Mouse (Mus musculus) Patski (cell line): ENCODE data around the gene Zfp663. TPM values are rescaled to one million over a fixed set of nuclear protein-coding genes. Genes with fewer than 3 reads are reported as not detected.

ENCODE experiments used
- ATAC-seq: fragments of 100-300 bp; one replicate; pipeline ENCODE4 v1.8.0; 2021
- CTCF ChIA-PET: fragments of 350-600 bp; sonication (Branson Sonifier 250); formaldehyde crosslinking; loops from one replicate; lab custom pipeline; 2022; ENCODE audit warnings: inconsistent platforms; lab: Charles Lee
- POLR2A ChIA-PET: fragments of 350-600 bp; sonication (Branson Sonifier 250); formaldehyde crosslinking; loops from one replicate; lab custom pipeline; 2022; ENCODE audit warnings: antibody characterized with exemption, inconsistent platforms; lab: Charles Lee
- DNase-seq: peaks from one replicate; pipeline ENCODE4 v3.0.0-alpha.2; 2011; ENCODE audit warnings: low read depth, low spot score
- H3K27me3 ChIP-seq: fragments of 371-371 bp; one replicate; pipeline ENCODE4 v1.5.1; 2021
- CTCF ChIP-seq: fragments of 100-300 bp; IDR thresholded peaks from one replicate; pipeline ENCODE4 v1.5.1; 2021
- in situ Hi-C: fragments of 300-500 bp; cut with MboI; formaldehyde crosslinking; loops from 3 replicates; pipeline ENCODE4 v1.11.1; 2018; ENCODE audit warnings: low pct_unique_long_range_greater_than_20kb, mixed read lengths
- polyA plus RNA-seq: library from polyadenylated mRNA; unstranded; gene quantifications from one replicate; pipeline ENCODE4 v1.2.3, GENCODE M21; 2021

The Zfp663 gene
- polyA plus RNA-seq = not detected

GRCm38 (mm10) chr2:165368496-165368895 lies at the start of gene Zfp663:
Gene Zfp663 (minus strand): TSS chr2:165368729.
- CTCF ChIA-PET = no interaction called here
- no peak for TF ChIP-seq CTCF
- ATAC-seq (no peak), DNase-seq (no peak)
- POLR2A ChIA-PET = no interaction called here
- in situ Hi-C loops = loop anchor here (10.0 kb wide), 1 partner anchor 414 kb away; no protein-coding TSS in a partner anchor
- H3K27me3 ChIP-seq = peaks cover 3% of the 10 kb centered on the region

DNA sequence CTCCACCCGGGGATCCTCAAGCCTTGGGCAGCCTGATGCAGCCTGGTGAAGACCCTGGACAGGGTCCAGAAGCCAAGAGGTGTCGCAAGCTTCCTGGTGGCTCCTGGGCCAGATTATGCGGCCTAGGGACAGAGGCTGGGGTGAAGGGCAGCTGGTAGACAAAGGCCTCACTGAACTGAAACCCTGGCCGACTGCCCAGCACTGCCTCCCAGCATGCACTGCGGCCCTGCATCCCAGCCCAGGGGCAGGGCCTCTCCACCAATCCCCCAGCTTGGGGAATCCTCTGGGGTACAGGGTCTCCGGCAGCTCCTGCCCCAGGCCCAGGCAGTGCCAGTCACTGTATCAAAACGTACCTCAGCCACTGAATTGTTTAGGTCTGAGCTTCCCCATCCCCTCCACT lies 48.8 kb upstream of the Zfp663 start:
- CTCF ChIA-PET = interaction anchor here (0.8 kb wide), 1 partner anchor 70 kb away, joined by 3 read pairs; no protein-coding TSS in a partner anchor
- DNase-seq (no peak), ATAC-seq (no peak)
- TF ChIP-seq CTCF = no peak
- in situ Hi-C loops = no loop called here
- POLR2A ChIA-PET = no interaction called here
- peaks cover 8% of the 10 kb centered on the region for H3K27me3 ChIP-seq

DNA sequence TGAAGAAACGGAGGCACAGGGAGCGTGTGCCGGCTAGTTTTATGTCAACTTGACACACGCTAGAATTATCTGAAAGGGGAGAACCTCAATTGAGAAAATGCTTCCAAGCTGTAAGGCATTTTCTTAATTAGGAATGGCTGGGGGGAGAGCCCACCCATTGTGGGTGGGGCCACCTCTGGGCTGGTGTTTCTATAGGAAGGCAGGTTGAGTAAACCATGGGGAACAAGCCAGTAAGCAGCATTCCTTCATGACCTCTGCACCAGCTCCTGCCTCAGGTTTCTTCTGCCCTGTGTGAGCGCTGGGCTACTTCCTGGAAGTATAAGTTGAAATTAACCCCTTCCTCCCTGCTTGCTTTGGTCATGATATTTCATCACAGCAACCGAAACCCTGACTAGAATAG lies 47.3 kb upstream of the Zfp663 start:
- H3K27me3 ChIP-seq = peaks cover 4% of the 10 kb centered on the region
- no peak for TF ChIP-seq CTCF
- ATAC-seq = no peak
- ChIA-PET CTCF (interaction anchor here (1.2 to 1.7 kb wide), 2 partner anchors 19 to 71 kb away, joined by 3 to 6 read pairs; no protein-coding TSS in a partner anchor), POLR2A (no interaction called here)
- no peak for DNase-seq
- in situ Hi-C loops = no loop called here

GRCm38 (mm10) chr2:165415141-165415721 lies 46.7 kb upstream of the Zfp663 start:
- in situ Hi-C loops = no loop called here
- TF ChIP-seq CTCF = no peak
- CTCF ChIA-PET = interaction anchor here (1.2 to 1.7 kb wide), 2 partner anchors 19 to 72 kb away, joined by 3 to 6 read pairs; no protein-coding TSS in a partner anchor
- ATAC-seq (no peak), DNase-seq (no peak)
- POLR2A ChIA-PET = no interaction called here
- H3K27me3 ChIP-seq = peaks cover 4% of the 10 kb centered on the region

DNA sequence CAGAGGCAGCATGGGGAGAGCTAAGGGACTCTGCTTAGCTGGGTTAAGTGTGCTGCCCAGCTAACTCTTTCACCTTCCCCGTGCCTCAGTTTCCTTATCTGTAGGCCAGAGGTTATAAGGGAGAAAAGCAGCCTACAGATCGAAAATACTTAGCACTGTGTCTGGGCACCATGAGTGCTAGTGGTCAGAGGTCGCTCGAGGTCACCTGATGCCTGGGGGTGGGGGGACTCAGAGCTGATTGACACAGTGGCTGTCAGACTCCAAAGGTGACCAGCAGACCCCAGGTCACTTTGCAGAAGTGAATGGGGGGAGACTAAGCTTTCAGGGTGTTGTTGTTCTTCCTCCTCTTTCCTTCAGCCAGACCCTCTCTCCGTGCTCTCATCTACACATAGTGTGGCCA lies 45.8 kb upstream of the Zfp663 start:
- ChIA-PET POLR2A (no interaction called here), CTCF (no interaction called here)
- in situ Hi-C loops = loop anchor here (5.0 kb wide), 1 partner anchor 53 kb away; no protein-coding TSS in a partner anchor

DNA sequence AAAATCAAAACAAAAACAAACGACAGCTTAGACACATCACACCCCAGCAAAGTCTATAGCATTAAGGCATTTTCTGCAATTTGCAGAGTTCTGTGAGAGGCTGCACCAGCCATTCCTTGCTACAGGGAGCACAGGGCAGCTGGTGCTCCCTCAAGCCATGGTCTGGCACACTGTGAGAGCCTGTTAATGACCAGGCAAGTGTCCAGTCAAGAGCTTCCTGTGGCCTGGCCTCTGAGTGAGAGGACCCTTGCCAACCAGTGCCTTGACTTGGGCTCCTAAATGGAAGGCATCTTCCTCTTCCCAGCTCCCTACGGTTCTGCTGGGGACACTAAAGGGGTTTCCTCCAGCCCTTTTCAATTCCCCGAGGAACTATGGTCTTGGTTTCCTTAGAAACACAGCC lies 45.4 kb upstream of the Zfp663 start:
- H3K27me3 ChIP-seq = no peaks in the 10 kb centered on the region
- ATAC-seq (no peak), DNase-seq (no peak)
- no peak for TF ChIP-seq CTCF
- ChIA-PET CTCF (no interaction called here), POLR2A (no interaction called here)
- in situ Hi-C loops = loop anchor here (5.0 kb wide), 1 partner anchor 53 kb away; no protein-coding TSS in a partner anchor

More for the DNA sequence above, 45.8 kb upstream of the Zfp663 start:
- H3K27me3 ChIP-seq = peaks cover 2% of the 10 kb centered on the region
- no peak for ATAC-seq
- TF ChIP-seq CTCF = no peak
- no peak for DNase-seq

DNA sequence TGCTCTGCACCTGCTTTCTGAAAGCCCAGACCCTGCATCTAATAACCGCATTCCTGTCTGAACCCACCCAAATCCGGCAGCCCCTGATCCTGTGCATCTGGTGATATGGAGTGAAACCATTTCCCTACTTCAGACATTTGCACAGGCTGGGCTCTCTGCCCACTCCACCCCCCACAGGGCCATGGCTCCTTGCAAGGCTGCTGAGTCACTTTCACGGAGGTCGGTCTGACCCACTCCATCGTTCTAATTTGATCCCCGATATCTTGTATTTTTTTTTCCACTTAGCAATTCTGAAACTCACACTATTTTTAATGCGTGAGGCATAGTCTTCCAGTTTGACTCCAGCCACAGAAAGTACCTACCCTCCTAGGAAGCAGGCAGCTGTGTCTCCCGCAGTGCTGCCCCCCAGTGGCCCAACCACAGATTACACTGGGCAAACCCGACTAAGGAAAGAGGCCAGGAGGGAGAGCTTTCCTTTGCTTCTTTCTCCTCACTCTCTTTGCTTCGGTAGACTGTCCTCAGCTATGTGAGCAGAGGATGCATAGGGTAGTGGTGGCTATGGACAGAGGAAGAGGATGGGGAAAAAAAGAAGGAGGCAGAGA lies 39.3 kb upstream of the Zfp663 start:
- CTCF ChIA-PET = interaction anchor here (0.5 to 2.3 kb wide), 3 partner anchors 11 to 19 kb away, joined by 3 to 6 read pairs (median 3); no protein-coding TSS in a partner anchor
- peak; percentile 93 for TF ChIP-seq CTCF
- in situ Hi-C loops = no loop called here
- no peak for DNase-seq
- POLR2A ChIA-PET = interaction anchor here (0.6 kb wide), 1 partner anchor 23 kb away, joined by 3 read pairs; no protein-coding TSS in a partner anchor
- no peaks in the 10 kb centered on the region for H3K27me3 ChIP-seq
- peak; percentile 20 for ATAC-seq

GRCm38 (mm10) chr2:165405351-165405750 lies 36.8 kb upstream of the Zfp663 start:
- no peak for TF ChIP-seq CTCF
- POLR2A ChIA-PET = interaction anchor here (1.1 kb wide), 1 partner anchor 19 kb away, joined by 3 read pairs; no protein-coding TSS in a partner anchor
- in situ Hi-C loops = no loop called here
- H3K27me3 ChIP-seq = no peaks in the 10 kb centered on the region
- CTCF ChIA-PET = interaction anchor here (0.9 to 1.4 kb wide), 3 partner anchors 11 to 82 kb away, joined by 3 to 6 read pairs (median 4); no protein-coding TSS in a partner anchor
- DNase-seq (no peak), ATAC-seq (peak; percentile 72)

- no peak for ATAC-seq
- no peak for TF ChIP-seq CTCF
- CTCF ChIA-PET = interaction anchor here (0.9 to 1.4 kb wide), 3 partner anchors 11 to 82 kb away, joined by 3 to 4 read pairs (median 3); no protein-coding TSS in a partner anchor
- no peak for DNase-seq
- no peaks in the 10 kb centered on the region for H3K27me3 ChIP-seq
- in situ Hi-C loops = no loop called here
- POLR2A ChIA-PET = interaction anchor here (1.1 kb wide), 1 partner anchor 18 kb away, joined by 3 read pairs; no protein-coding TSS in a partner anchor
Observed at GRCm38 (mm10) chr2:165404951-165405350, 36.4 kb upstream of the Zfp663 start.

DNA sequence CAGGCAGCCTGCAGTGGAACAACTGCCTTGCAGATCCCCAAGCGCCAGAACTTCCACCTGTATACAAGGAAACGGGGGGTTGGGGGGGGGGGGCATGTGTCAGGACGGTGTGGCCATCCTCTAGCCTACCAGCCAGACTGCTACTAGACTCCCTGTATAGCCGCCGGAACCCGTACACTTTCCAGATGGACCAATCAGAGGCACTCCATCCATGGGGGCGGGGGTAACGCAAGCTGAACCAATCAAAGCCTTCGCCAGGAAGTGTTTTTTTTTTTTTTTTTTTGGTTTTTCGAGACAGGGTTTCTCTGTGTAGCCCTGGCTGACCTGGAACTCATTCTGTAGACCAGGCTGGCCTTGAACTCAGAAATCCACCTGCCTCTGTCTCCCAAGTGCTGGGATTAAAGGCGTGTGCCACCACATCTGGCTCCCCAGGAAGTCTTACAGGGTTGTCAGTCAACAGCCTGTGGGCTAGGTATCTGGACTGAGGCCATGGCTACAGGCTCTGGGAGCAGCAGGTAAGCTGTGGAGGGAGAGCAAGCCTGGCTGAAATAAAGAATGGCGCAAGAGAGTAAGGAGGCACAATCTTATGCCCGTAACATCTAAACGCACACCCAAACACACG lies 29.7 kb upstream of the Zfp663 start:
- in situ Hi-C loops = no loop called here
- TF ChIP-seq CTCF = no peak
- POLR2A ChIA-PET = no interaction called here
- ATAC-seq = no peak
- no peaks in the 10 kb centered on the region for H3K27me3 ChIP-seq
- CTCF ChIA-PET = no interaction called here
- no peak for DNase-seq
